Mouse (Mus musculus): ENCODE measurements around the gene Mapk13. TPM values are rescaled to one million over a fixed set of nuclear protein-coding genes. Genes with fewer than 3 reads are reported as not detected.
"Not testable (repeated sequence)": the region's sequence is repeated elsewhere in the genome, so short reads cannot be mapped to it uniquely, and the experiment has no call there.

Mapk13 gene
- total RNA-seq (2021) = 1 to 10 TPM; 1.0 to 1.5 TPM
- long read RNA-seq, experiment 1 = 0 reads
- long read RNA-seq, experiment 2, partial matches to known transcripts = 1 of 2 reads
- long read RNA-seq, experiment 2, other reads (novel, unspliced or antisense) = 0 of 2 reads

DNA sequence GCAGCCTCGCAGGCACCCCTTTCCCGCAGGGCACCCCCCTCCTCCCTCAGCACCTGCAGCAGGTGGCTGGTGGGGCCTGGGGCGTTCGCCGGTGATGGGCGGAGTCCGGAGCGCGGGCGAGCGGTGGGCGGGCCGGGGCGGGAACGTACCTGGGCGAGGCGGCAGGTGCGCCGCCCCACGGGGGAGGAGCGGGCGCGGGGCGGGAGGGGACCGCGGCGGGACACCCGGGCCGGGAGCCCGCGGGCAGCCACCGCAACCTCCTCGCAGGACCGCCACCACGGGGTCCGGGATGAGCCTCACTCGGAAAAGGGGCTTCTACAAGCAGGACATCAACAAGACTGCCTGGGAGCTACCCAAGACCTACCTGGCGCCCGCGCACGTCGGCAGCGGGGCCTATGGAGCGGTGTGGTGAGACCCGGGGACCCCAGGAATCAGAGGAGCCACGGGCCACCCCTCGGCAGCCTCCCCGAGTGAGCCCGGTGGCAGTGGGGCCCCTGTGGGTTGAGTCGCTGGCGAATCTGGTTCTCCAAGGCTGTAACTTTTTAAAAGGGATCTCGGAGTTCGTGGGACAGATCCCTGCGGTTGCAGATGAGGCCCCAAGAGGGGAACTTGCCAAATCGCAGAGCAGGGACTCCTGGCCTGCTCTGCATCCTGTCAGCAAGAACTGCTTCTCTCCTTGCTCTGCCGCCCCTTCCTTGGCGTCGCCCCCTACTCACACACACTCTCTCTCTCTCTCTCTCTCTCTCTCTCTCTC is at the start of gene Mapk13:
TSS of gene Mapk13 (plus strand) at position 177 of the 754 bp plus-strand sequence.
- no peak for DNase-seq (ENCODE audit: low spot score in 2 of 2)

GRCm38 (mm10) chr17:28725783-28726182 is 43.3 kb upstream of the Mapk13 start, which contains the start of gene AC170998.1:
TSS of gene AC170998.1 (plus strand) at chr17:28726083.
- DNase-seq (ENCODE audit: low spot score in 2 of 2) = no peak

DNA sequence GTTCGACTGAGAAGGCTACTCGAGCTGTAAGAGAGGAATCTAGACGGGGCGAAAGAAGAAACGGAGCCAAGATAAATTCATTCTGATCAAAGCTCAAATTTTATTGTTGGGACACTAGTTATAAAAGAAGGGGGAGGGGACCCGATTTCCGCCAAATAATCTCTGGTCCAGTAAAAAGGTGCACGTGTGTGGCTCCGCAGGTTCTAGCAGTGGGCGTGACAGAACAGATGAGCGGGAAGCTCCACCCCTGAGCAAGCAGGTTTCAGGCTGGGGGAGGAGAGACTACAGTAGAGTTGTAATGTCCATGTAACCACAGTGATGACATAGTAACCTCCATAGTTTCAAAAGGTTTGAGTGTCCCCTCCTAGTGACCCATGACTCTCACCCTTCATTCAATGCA is 41.6 kb upstream of the Mapk13 start:
- DNase-seq (ENCODE audit: low spot score in 2 of 2) = not testable (repeated sequence)

GRCm38 (mm10) chr17:28735317-28736105 is 33.6 kb upstream of the Mapk13 start:
- no peak for DNase-seq (ENCODE audit: low spot score in 2 of 2)

GRCm38 (mm10) chr17:28736486-28736885 is 32.6 kb upstream of the Mapk13 start:
- no peak for DNase-seq (ENCODE audit: low spot score in 2 of 2)

GRCm38 (mm10) chr17:28737973-28738372 is 31.1 kb upstream of the Mapk13 start:
- DNase-seq (ENCODE audit: low spot score in 2 of 2) = no peak

DNA sequence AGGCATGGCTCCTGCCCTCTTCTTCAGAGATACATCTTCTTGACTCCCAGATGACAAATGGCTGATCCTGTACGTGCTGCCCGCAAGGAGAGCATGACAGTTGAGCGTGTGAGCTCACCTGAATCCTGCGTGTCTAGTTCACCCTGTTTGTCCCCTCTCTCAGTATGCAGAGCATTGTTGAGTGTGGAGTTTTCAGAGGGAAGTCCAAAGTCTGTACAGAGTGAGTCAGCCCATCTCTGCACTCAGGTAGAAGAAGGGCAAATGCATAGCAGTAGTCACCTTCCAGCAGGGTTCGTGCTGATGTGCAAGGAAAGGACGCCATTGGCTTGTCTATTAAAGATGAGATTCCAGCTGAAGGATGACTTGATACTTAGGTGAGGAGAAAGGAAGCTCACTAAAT is 29.9 kb upstream of the Mapk13 start:
- DNase-seq (ENCODE audit: low spot score in 2 of 2) = no peak

GRCm38 (mm10) chr17:28743145-28743866 is 25.8 kb upstream of the Mapk13 start:
- peak; percentile 42 to 57 for DNase-seq (ENCODE audit: low spot score in 2 of 2)

GRCm38 (mm10) chr17:28743916-28744315 is 25.2 kb upstream of the Mapk13 start:
- DNase-seq (ENCODE audit: low spot score in 2 of 2) = no peak

GRCm38 (mm10) chr17:28745773-28746172 is 23.3 kb upstream of the Mapk13 start:
- no peak for DNase-seq (ENCODE audit: low spot score in 2 of 2)

DNA sequence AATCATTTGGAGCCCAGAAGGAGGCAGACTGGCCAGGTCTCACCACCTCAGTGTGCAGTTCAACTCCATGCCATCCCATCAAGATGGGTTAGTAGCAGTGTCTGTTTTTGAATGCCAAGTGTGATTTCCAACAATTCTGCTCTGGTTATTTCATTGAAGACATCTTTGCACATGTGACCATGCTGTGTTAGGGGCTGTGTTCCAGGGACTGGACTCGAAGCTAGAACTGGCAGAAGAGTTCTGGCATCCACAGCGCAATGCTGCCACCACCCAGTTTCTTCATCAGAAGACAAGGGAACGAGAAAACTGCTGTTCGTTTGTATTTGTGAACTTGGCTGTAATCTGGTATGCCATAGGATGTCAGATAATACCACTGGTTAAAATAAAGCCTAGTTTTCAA is 21.1 kb upstream of the Mapk13 start:
- DNase-seq (ENCODE audit: low spot score in 2 of 2) = no peak

GRCm38 (mm10) chr17:28750580-28750979 is 18.5 kb upstream of the Mapk13 start:
- DNase-seq (ENCODE audit: low spot score in 2 of 2) = no peak

DNA sequence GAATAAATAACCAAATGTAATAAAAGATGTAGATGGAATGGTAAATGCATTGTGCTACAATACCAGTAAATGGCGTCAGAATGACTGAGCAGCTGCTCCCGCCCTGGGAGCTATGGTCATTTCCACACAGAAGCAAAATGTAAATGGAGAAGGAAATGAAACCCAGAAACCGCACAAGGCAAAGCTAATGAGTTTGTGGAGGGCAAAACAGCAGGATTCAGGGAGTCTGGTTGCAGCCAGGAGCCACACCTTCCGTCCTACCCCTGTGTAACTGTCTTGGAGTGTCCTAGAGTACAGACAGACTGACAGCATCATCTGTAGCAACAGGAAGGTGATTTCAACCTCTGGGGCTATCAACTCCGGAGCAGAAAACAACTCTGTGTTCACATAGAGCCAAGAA is 12.7 kb upstream of the Mapk13 start:
- no peak for DNase-seq (ENCODE audit: low spot score in 2 of 2)

- DNase-seq (ENCODE audit: low spot score in 2 of 2) = no peak
Observed at GRCm38 (mm10) chr17:28757470-28757869, 11.6 kb upstream of the Mapk13 start.

DNA sequence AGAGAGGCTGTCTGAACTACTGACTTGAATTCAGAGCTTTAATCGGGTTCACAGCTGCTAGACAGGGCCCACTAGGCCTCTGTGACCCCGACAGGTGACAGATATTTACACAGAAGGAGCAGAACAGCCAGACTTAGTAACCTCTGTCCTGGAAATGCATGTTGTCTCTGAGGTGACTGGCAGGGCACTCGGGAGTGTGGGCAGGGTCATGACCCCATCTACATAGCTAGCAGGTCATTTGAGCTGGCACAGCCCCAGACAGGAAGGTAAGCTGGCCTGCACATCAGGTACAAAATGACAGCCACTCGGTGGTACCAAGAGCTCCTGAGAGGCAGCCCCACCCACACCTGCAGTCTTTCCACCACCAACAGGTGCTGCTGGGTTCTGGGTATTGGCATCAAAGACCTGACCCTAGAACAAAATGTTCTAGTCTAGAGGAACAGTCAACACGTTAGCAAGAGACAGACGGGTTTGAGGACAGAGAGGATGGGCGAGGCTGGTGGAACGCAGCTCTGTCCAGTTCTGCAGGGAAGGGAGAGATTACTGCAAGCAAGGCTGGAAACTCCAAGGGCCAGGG is 8.3 kb upstream of the Mapk13 start:
- DNase-seq (ENCODE audit: low spot score in 2 of 2) = no peak

GRCm38 (mm10) chr17:28761871-28762270 is 7.2 kb upstream of the Mapk13 start:
- peak; percentile 56 to 60 for DNase-seq (ENCODE audit: low spot score in 2 of 2)

DNA sequence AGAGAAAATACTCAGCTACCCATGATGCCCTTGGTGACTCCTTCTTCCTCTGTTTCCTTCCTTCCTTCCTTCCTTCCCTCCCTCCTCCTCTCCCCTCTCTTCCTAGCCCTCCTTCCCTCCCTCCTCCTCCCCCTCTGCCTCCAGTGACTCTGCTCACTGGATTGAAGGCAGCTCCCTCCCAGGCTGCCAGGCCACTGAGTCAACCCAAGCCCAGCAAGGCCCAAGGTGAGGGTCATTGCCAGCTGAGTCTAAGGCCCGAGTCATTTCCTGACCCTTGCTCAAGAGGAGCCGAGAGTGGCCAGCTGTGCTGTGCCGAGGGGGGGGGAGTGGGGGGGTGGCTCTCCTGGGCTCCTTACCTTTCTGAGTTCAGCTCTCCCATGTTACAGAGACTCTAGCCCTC is 2.9 kb upstream of the Mapk13 start:
- DNase-seq (ENCODE audit: low spot score in 2 of 2) = no peak

- no peak for DNase-seq (ENCODE audit: low spot score in 2 of 2)
Observed at GRCm38 (mm10) chr17:28766781-28767515, 2.1 kb upstream of the Mapk13 start.

DNA sequence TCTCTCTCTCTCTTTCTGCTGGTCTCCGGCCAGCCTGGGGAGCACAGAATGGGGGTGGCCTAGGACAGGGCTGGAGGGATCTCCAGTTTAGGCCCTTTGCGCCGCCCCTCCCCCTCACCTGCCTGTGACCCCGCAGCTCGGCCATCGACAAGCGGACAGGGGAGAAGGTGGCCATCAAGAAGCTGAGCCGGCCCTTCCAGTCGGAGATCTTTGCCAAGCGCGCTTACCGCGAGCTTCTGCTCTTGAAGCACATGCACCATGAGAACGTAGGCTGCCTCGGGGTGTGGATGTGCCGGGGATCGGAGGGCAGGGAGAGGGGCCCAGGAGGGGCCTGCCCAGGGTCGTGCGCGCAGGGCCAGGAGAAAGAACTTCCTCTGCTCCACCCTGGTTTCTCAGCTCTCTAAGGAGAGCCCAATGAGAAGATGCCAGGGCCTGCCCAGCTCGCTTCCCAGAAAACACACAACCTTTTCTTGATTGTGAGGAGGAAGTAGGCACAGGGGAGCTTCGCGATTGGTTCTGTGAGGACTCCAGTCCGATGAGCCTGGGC is 851 bp downstream of the Mapk13 start:
- DNase-seq (ENCODE audit: low spot score in 2 of 2) = no peak

GRCm38 (mm10) chr17:28771289-28771688 is 2.2 kb downstream of the Mapk13 start:
- DNase-seq (ENCODE audit: low spot score in 2 of 2) = no peak
